Mouse (Mus musculus): ENCODE measurements around the gene Serhl.

DNA sequence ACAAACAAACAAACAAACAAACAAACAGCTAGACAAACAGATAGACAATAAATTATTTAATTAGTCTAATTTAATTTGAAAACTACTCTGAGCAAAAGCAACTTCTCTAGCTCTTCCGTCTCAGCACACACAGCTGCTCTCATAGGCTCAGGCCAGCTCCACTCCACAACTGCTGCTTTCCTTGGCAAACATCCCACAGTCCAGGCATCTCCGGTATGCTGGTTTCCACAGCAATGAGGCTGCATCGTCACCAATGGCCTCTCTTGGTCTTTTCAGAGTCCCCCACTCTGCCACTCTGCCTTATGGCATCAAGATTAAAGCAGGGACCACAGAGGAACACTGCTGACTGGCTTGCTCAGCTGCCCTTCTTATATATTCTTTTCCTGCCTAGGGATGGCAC lies 18.4 kb upstream of the Serhl start:
- TF ChIP-seq CTCF (IDR thresholded peaks at IDR 0.05; ENCODE audit: control insufficient read depth, insufficient read depth, low read length), result no peak
- no peak for TF ChIP-seq POLR2A (IDR thresholded peaks at IDR 0.05; ENCODE audit: borderline replicate concordance, control insufficient read depth, low read depth, low read length)

All from bone marrow, adult 2 months (tissue).